In the genomic region with DNA sequence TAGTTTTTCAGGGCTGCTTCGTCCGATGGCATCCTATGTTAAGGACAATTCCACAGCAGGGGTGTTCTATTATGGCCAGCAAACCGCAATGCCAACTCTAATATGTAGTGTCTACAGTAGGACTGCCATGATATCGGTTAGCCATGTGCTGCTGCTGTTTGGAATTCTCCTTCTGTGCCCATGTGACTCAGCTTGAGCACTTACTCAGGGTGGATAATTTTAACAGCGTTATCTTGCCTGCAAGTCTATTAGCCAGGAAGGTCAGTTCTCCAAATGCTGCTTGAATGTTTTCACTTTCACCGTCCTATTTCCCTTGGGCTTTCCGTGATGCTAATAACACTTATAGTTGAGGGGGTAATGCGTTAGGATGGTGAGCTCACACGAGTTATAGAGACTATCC, we compare ENCODE assay signal across 25 mouse cellular contexts.
DNase-seq lines count a peak whose midpoint lies in the region; ATAC-seq and TF ChIP-seq lines count a peak whose summit lies in the region.
"Had no signal": no experiment of that assay in that cellular context is flagged by ENCODE, and none has a peak within 500 bp of the region (broad histone marks: within the 10 kb centered on the region; RNA-seq: fewer than 3 reads in every experiment).

No protein-coding gene starts in this region.

- intact Hi-C loops in heart, postnatal 36 days (cut with DNase I): no loop called here

- DNase-seq in heart, adult 18-20 months: peak; percentile 55 to 70
- DNase-seq in heart, postnatal 36 days: no peak
- peak; percentile 28 for DNase-seq in MN1 (ENCODE audit: low spot score)
- peak; percentile 65 for DNase-seq in heart, postnatal 0 days (ENCODE audit: low spot score)
- DNase-seq in embryo, embryonic 11 days: no peak
- DNase-seq in frontal cortex, postnatal 36 days (ENCODE audit: low spot score in 2 of 2): no peak
- DNase-seq: adrenal gland, postnatal 25 days; cerebellum, adult 11 months; cerebellum, postnatal 14 days; gastrocnemius, adult 2 months; kidney, adult 2 months; kidney, postnatal 10 days; liver, postnatal 0 days; spleen, adult 18-20 months; thymus, postnatal 25 days had no signal

- no peak for ATAC-seq in heart, embryonic 11.5 days (replicated peaks; ENCODE audit: insufficient number of reproducible peaks, low FRiP score, low TSS enrichment)
- peak; percentile 66 for ATAC-seq in heart, postnatal 0 days (ENCODE audit: insufficient read depth, low read depth)
- no peak for ATAC-seq in midbrain, embryonic 16.5 days
- ATAC-seq: CD4-positive, CD25-positive, alpha-beta regulatory T cell, adult 4 months; inflammation-experienced regulatory T-cells, adult 6 months; liver, postnatal 0 days had no signal

- H3K27ac ChIP-seq in heart, embryonic 11.5 days (ENCODE audit: low read depth, low read length): peak overlapping the region; percentile 90
- H3K27ac ChIP-seq in heart, postnatal 0 days (ENCODE audit: low read depth): peak overlapping the region; percentile 93
- H3K27ac ChIP-seq in midbrain, embryonic 16.5 days (ENCODE audit: low read length): no peak overlapping the region
- H3K27ac ChIP-seq: embryonic facial prominence, embryonic 12.5 days; limb, embryonic 12.5 days; midbrain, embryonic 10.5 days had no signal

- TF ChIP-seq CTCF in heart, postnatal 0 days (IDR thresholded peaks at IDR 0.05; ENCODE audit: low read depth): no peak

- no peaks in the 10 kb centered on the region for H3K9me3 ChIP-seq in heart, embryonic 11.5 days (replicated peaks; ENCODE audit: control insufficient read depth, low read length)
- H3K9me3 ChIP-seq in heart, postnatal 0 days (replicated peaks; ENCODE audit: control insufficient read depth, low read length): no peaks in the 10 kb centered on the region
- no peaks in the 10 kb centered on the region for H3K9me3 ChIP-seq in midbrain, embryonic 16.5 days (replicated peaks; ENCODE audit: control insufficient read depth, low read length, poor library complexity, severe bottlenecking)
- H3K9me3 ChIP-seq: embryonic facial prominence, embryonic 12.5 days; forebrain, embryonic 12.5 days; hindbrain, embryonic 12.5 days; limb, embryonic 12.5 days; midbrain, embryonic 10.5 days had no signal

- H3K4me2 ChIP-seq in heart, embryonic 11.5 days: peak overlapping the region; percentile 35; the same call in 1 of the 2 replicates
- peak overlapping the region; percentile 34 for H3K4me2 ChIP-seq in heart, postnatal 0 days (ENCODE audit: low read depth, low read length)
- H3K4me2 ChIP-seq in midbrain, embryonic 16.5 days (ENCODE audit: low read length): no peak overlapping the region
- H3K4me2 ChIP-seq: embryonic facial prominence, embryonic 12.5 days; forebrain, embryonic 12.5 days; hindbrain, embryonic 12.5 days; limb, embryonic 12.5 days; liver, embryonic 11.5 days had no signal

- H3K4me1 ChIP-seq in heart, embryonic 11.5 days (ENCODE audit: control insufficient read depth, insufficient read depth, low read length): peaks cover 50% of the 10 kb centered on the region
- peaks cover 28% of the 10 kb centered on the region for H3K4me1 ChIP-seq in heart, postnatal 0 days (ENCODE audit: control insufficient read depth, insufficient read depth)
- H3K4me1 ChIP-seq in midbrain, embryonic 16.5 days (ENCODE audit: control insufficient read depth, insufficient read depth, low read length): no peaks in the 10 kb centered on the region
- H3K4me1 ChIP-seq: embryonic facial prominence, embryonic 12.5 days; limb, embryonic 12.5 days had no signal

- peak overlapping the region; percentile 43; the same call in 1 of the 2 replicates for H3K9ac ChIP-seq in heart, embryonic 11.5 days (ENCODE audit: low read depth, low read length)
- H3K9ac ChIP-seq in heart, postnatal 0 days (replicated peaks; ENCODE audit: low read depth, low read length): no peak overlapping the region
- no peak overlapping the region for H3K9ac ChIP-seq in midbrain, embryonic 16.5 days (ENCODE audit: low read depth, low read length)
- H3K9ac ChIP-seq: embryonic facial prominence, embryonic 12.5 days; forebrain, embryonic 12.5 days; hindbrain, embryonic 12.5 days; limb, embryonic 12.5 days; liver, postnatal 0 days had no signal

- WGBS in heart, embryonic 11.5 days (ENCODE audit: insufficient replicate concordance): 40% methylated on average over 9 of the region's 9 CpGs
- 22% methylated on average over 9 of the region's 9 CpGs for WGBS in heart, postnatal 0 days
- WGBS in midbrain, embryonic 16.5 days: 65% methylated on average over 9 of the region's 9 CpGs

- H3K27me3 ChIP-seq in heart, embryonic 11.5 days (ENCODE audit: control insufficient read depth, insufficient read depth, low read length): no peaks in the 10 kb centered on the region
- H3K27me3 ChIP-seq in heart, postnatal 0 days (ENCODE audit: control insufficient read depth, insufficient read depth, low read length): no peaks in the 10 kb centered on the region
- no peaks in the 10 kb centered on the region for H3K27me3 ChIP-seq in midbrain, embryonic 16.5 days (ENCODE audit: control insufficient read depth, insufficient read depth, low read depth, low read length)
- H3K27me3 ChIP-seq: embryonic facial prominence, embryonic 12.5 days; forebrain, embryonic 12.5 days; hindbrain, embryonic 12.5 days; limb, embryonic 12.5 days had no signal

- peaks cover 15% of the 10 kb centered on the region; the same call in 1 of the 2 replicates for H3K36me3 ChIP-seq in heart, embryonic 11.5 days (ENCODE audit: control insufficient read depth, insufficient read depth, low read length)
- peaks cover 63% of the 10 kb centered on the region for H3K36me3 ChIP-seq in heart, postnatal 0 days (replicated peaks; ENCODE audit: control insufficient read depth, insufficient read depth, low read length)
- H3K36me3 ChIP-seq in midbrain, embryonic 16.5 days (ENCODE audit: control insufficient read depth, insufficient read depth, low read length): no peaks in the 10 kb centered on the region; the same call in 1 of the 2 replicates

- no peak overlapping the region for H3K4me3 ChIP-seq in heart, embryonic 11.5 days (ENCODE audit: low read depth, low read length)
- 0 out of 2 replicates have a peak overlapping the region, but pooled peaks have one; percentile 0 for H3K4me3 ChIP-seq in heart, postnatal 0 days (ENCODE audit: low read depth, low read length)
- no peak overlapping the region for H3K4me3 ChIP-seq in midbrain, embryonic 16.5 days (ENCODE audit: low read depth, low read length)
- H3K4me3 ChIP-seq: embryonic facial prominence, embryonic 12.5 days; forebrain, embryonic 12.5 days; gastrocnemius, adult 2 months; hindbrain, embryonic 12.5 days; limb, embryonic 12.5 days; midbrain, embryonic 10.5 days had no signal

- peak; percentile 85 for TF ChIP-seq EP300 in heart, postnatal 0 days (IDR thresholded peaks at IDR 0.05; ENCODE audit: low read depth)

Comparison
In these comparisons a context has a peak if more than half of its experiments do, and no peak if none do; other contexts are left out.
1. DNase-seq: peak in heart, adult 18-20 months (2 of 2), MN1 (single experiment) and heart, postnatal 0 days (single experiment); none in heart, postnatal 36 days (0 of 2), embryo, embryonic 11 days (single experiment) and frontal cortex, postnatal 36 days (0 of 2).